Mouse (Mus musculus) left cerebral cortex, adult 9 months (tissue): ENCODE results near the gene Limd1.

ENCODE experiments used
- DNase-seq, 2 experiments: peaks; one replicate each; pipeline ENCODE4 v3.0.0; 2022; ENCODE audit warnings: low spot score in 2 of 2

The Limd1 gene

DNA sequence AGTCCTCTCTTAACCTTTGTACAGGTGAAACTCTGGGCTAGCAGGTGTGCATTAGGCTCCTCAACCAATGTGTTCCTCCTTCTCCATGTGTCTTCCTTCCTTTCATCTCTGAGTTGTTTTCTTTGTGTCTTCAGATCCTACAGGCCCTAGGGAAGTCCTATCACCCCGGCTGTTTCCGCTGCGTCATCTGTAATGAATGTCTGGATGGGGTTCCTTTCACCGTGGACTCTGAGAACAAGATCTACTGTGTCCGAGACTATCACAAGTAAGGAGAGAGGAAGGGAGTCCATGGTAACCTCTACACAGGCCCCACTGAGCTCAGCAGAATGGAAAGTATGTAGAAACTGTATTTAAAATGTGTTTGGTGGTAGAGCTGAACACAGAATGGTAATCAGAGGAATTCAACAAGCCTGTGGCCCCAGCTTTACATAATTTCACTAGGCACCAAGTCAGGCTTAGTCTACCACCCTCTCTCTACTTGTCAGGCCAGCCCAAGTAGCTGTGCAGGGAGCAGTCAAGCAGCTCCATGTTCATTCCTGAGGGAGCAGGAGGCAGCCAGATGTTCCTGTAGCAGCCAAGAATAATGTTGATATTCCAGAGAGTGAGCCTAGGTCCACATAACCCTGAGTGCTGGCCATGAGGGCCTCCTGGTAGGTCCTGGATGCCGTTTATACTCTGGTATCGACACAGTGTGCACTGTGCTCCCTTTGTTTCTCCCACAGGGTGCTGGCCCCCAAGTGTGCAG is 38.3 kb downstream of the Limd1 start:
- DNase-seq = no peak

DNA sequence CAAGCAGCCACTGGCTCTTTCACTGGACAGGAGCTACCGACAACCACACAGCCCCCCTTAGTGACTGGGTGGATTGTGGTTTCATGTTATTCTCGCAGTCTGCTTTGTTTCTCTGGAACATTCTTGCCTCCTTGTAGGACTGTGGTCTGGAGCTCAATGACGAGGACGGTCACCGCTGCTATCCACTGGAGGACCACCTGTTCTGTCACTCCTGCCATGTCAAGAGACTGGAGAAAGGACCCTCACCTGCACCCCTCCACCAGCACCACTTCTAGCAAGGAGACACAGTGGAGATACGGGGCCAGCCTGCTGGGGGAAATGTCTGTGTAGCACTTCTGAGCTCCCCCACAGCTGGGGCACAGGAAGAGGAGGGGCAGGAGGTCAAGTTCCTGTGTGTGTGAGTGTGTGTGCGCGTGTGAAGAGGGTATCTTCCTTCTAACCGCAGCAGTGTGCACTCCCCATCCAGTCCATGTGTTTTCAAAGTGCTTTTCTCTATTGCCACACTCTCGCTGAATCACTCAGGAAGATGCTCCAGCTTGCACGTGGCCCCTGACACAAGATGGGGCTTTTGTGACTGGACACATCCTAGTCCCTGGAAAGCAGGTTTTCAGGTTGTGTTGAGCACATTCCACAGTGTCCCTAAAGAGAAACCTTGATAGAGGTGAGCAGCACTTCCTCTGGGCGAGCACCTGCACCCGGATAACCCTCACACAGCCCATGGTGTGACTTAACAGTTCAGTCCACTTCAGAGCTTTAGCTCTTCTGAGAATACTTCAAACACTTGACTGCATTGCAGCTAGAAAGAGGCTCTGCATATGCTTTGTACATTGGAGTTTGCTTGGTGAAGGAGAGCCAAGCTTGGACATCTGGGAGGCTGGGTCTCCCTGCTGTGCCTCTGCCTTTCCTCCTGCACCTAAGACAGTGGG is 40.7 kb downstream of the Limd1 start:
- DNase-seq = no peak

DNA sequence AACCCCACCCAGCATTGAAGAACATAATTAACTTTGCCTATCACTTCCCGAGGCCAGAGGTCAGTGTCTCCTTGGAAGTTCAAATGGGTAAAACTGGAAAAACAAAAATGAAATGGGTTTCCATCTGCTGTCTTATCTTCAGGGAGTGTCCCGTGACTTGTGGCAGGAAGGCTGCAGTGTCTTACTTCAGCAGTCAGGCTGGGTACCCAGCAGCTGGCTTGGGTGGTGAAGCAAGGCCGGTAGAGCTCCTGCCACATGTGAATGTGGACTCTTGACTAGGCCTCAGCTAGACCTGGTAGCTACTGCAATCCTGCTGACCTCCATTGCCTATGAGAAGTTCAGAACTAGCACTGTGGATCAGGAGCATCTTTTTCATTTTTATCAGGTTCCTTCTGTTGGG is 42.2 kb downstream of the Limd1 start:
- DNase-seq = no peak

DNA sequence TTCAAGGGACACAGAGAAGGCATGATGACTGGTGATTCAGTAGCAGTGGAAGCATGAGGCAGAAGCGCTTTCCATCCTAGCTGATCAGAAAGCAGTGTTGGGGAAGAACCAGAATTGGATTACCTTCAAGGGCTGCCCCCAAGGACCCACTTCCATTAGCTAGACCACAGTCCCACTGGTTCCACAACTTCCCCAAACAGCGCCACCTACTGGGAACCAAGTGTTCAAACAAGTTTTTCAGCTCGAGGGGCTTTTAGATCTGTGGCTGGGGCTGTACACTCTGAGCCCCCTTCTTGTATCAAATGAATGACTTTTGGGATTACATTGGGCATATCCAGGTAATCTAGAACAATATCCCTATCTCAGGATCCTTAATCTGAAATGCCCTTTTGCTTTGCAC is 45.2 kb downstream of the Limd1 start:
- DNase-seq = no peak

DNA sequence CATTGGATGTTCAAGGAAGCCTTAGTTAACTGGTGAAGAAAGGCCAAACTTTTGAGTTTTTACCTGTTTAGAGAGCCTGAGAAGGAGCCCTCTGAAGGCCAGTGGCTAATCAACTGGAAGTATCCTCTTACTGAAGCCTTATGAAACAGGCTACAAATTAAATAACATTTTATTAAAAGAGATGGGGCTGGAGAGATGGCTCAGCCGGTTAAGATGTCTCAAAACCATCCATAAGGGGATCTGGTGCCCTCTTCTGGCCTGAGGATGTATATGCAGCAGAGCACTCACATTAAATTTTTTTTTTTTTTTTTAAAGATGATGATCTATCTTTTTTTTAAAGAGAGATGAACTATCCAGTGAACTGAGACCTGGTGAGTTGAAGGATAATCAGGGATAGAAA is 46.6 kb downstream of the Limd1 start:
- DNase-seq = peak in 1 of 2 experiments; percentile 58

DNA sequence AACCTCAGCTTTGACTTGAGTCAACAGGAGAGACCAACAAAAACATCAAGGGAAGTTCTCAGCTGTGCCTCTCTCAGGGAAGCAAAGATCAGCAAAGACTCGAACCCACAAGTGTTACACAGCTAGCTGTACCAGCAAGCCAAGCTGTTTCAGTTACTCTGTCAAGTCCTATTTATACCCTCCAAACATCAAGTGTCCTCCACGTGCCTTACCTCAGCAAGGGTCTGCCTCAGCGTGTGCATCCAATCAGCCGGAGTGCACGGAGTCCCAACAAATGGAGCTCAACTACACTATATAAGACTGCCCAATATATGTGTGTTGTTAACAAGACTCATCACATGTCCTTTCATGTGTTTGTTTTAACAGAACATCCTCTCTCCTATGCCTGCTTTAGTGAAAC is 48.0 kb downstream of the Limd1 start:
- DNase-seq = no peak

DNA sequence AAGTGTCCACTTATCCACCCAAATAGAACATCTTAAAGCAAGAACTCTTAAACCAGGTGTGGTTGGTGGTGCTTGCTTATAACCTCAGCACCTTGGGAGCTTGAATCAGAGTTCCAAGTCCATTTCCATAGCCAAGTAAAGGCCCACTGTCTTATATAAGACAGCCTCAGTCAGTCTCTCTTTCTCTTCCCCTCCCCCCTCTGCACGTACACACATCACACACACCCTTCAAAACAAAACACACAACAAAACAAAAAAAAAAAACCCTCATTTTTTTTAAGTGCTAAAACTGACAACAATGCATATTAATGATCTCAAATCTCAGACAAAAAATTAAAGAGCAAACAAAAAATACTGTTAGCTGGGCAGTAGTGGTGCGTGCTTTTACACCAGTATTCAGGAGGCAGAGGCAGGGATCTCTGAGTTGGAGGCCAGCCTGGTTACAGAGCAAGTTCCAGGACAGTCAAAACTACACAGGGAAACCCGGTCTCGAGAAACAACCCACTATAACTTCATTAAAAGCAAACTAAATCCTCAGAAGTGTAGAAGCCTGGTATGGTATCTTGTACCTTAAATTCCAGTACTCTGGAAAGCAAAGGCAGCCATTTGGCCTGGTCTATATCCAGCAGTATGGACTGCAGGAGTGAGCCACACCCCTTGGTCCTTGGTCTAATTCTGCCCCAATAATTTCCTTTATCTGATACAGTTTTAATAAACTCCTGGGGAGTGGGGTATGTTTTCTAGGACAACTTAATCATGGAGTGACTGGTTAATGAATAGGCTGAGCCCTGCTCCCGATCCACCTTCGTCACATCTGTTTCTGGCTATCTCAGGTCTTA is 49.8 kb downstream of the Limd1 start:
- DNase-seq = no peak

DNA sequence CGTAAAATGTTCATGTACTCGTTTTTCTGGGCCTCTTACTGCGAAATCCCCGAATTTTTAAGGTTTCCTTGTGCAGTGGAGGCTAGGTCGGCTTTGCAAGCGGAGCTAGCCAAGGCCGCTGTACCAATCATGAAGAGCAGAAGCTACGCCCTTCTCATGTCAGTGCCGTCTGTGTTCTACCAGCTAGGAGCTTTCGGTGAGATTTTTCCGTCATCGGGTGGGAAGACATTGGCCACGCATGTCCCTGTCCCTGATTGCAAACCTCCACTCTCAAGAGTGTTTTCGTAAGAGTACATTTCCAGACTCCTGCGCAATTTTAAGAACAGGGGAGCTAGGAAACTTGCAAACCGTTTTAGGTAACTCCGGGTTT is 50.4 kb downstream of the Limd1 start:
- DNase-seq = peak in 1 of 2 experiments; percentile 44

DNA sequence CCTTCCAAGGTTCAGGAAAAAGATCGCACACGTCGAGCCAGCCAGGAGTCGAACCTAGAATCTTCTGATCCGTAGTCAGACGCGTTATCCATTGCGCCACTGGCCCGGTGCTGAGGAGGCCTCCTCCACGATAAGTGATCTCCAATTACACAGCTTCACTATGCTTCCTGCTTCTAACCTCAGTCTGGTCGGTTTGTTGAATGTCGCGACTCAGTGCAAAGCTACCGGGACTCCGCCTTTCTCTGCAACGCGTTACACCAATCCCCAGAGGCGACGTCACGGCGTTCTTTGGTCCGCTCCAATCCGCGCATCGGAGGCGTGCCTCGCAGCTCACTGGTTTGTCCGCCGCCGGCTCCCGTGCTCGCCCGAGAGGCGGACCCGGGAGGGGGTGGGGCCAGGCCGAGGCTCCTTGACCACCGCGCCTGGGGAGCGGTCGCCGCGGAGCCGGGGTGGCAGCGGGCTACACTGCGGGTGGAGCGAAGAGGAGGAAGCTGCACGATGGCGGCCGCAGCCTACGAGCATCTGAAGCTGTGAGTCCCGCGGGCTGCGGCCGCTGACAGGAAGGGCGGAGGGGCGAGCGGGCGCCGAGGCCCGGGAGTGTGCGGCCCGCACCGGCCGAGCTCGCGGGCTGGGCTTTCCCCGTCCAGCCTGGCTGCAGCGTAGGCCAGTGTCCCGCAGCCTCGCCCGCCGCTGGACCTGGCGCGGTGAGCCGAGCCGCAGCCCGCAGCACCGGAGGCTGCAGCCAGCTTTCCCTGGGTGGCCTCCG is 51.1 kb downstream of the Limd1 start, which contains the start of gene Sacm1l:
Sacm1l (plus strand) TSS at position 368 of the 766 bp plus-strand sequence.
- peak; percentile 97 to 99 for DNase-seq

DNA sequence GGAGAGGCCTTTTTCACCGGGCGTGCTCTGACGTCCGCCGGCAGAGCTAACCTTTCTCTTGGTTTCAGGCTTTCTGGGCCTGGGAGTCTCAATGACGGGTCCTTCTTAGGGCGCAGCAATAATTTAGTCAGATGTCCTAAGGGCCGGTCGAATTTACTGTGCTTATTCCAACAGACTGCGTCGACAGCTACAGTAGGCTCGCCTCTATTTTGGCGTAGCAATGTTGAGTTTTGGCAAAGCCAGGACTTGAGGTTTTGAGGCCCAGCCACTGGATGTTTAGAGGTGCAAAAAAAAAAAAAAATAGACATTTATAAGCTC is 51.6 kb downstream of the Limd1 start:
- DNase-seq = no peak

DNA sequence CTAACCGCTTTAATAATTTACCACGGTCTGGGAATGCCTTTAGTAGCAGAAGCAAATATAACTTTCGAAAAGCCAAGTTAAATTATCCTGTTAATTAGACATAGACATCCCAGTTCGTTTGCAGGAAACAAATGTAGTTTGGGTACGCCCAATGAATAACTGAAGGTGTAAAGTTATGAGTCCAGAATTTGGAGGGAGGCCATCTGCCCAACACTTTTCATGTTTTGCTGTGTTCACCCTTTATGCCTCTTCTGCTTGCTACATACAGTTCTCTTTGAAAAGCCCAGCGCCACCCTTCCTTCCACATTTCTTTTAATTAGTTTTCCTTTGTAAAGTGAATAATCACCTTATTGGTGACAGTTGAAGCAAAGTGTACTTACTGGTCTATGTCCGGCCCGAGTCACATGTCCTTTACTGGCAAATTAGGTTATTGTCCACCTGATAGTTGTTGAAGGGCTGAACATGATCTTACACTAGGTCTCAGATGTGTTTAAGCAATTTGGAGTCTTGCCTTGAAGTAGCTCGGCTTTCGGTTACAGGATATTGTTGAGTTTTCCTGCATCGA is 52.1 kb downstream of the Limd1 start:
- no peak for DNase-seq

DNA sequence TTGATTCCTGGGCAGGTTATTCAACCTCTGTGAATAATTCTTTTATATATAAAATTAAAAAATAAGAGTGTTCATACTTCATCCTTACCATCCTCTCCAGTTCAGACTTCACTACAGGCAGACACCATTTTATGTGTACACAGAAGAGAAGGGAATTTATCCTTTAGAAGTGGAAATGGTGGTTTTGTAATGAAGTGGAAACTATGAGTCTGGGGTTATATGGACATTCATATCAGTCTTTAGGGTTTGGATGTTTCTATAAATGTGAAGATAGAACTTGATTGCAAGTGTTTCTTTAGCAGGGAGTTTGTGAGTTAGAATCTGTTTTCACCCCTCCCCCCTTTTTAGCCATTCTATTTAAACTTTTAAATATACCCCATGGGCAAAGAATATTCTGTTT is 52.7 kb downstream of the Limd1 start:
- DNase-seq = no peak

DNA sequence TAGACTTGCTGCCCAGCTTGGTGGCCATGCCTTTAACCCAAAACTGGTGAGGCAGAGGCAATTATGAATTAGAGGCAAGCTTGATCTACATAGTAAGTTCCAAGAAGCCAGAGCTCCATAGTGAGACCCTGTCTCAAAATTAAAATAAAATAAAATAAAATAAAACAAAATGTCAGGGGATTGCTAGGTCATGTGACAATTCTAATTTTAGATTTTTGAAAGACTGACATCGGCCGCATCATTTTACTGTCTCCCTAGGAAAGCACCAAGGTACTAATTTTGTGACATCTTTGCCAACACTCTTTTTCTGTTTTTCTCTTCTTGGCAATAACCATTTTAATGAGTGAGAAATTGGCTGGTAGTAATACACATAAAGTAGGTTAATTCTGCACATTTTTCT is 58.1 kb downstream of the Limd1 start:
- no peak for DNase-seq

DNA sequence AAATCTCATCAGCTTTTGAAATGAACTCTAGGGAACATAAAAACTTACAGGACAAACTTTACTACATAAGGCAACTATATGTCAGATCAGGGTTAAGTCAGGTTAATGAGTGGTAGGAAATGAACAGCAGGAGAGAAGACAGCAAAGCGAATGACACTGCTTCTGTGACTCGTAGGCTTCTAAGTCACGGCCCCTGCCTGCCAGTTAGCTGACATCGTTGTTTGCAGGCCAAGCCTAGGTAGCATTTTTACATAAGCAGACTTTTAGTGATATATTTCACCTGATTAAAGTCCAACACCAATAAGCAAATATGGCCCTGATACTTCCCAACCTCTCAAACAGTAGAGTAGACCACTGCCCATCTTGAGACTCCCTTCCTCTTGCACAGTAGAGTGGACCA is 59.7 kb downstream of the Limd1 start:
- no peak for DNase-seq

DNA sequence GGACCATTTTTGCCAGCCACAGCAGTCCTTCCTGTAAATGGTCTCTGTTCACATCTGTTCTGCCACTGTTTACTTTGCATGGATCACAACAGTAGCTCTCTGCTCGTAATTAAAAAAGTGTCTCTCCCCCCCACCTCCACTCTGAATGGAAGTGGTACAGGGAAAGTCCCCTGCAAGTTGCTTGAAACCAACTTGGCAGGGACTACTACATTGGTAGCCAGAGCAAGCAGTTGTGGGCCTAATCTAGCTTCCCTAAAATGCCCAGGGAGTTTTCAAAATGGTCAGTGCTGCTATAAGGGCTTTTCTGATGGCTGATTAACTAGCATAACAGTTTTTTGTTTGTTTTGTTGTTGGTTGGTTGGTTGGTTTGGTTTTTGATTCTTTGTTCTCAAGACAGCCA is 60.6 kb downstream of the Limd1 start:
- DNase-seq = no peak

DNA sequence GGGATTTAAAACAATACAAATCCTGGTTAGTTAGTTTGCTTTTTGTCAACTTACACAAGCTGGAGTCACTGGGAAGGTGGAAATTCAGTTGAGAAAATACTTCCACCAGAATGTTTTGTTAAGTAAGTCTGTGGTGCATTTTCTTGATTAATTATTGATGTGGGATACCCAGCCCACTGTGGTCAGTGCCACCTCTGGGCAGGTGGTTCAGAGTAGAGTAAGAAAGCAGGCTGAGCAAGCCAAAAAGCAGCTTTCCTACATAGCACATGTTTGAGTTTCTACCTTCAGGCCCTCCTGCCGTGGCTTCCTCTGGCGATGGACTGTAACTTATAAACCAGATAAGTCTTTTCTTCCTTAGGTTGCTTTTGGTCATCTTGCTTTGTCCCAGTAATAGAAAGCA is 61.3 kb downstream of the Limd1 start:
- no peak for DNase-seq

DNA sequence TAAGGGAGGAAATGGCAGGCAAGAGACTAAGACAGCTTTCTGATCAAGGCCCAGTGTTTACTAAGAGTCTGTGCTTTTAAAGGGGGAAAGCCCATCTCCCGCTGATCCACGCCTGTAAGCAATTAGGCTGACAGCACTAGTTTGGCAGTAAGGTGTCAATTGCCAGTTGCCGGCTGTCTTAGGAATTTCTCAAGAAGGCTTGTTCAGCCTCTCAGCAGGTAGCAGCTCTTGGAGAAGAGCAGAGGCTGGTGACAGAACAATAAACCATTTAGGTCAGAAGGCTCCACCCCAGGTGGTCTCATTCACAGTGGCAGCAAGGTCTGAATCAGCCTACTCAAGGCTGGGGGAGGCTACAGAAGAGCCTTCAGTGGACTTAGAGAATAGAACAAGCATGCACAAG is 76.1 kb downstream of the Limd1 start:
- no peak for DNase-seq
